Mouse (Mus musculus): Measurements from ENCODE around the gene Acaca. TPM values are rescaled to one million over a fixed set of nuclear protein-coding genes. Genes with fewer than 3 reads are reported as not detected.

The Acaca gene
- polyA plus RNA-seq, 1 experiment from 2014 or later: 25.5 TPM

- Histone ChIP-seq H3K27me3 (ENCODE audit: control insufficient read depth, insufficient read depth, low read length) (no peaks in the 10 kb centered on the region), H3K4me3 (ENCODE audit: low read depth, low read length) (no peak overlapping the region), H3K9me3 (ENCODE audit: control insufficient read depth, low read depth, low read length) (no peaks in the 10 kb centered on the region), H3K4me2 (replicated peaks; ENCODE audit: low read depth, low read length) (no peak overlapping the region), H3K27ac (ENCODE audit: low read length) (no peak overlapping the region), H3K4me1 (ENCODE audit: control insufficient read depth, insufficient read depth, low read length) (no peaks in the 10 kb centered on the region), H3K9ac (replicated peaks; ENCODE audit: low read depth, low read length) (no peak overlapping the region), H3K36me3 (ENCODE audit: control insufficient read depth, insufficient read depth, low read length) (no peaks in the 10 kb centered on the region)
- no peak for ATAC-seq (ENCODE audit: insufficient number of reproducible peaks, insufficient read depth, low FRiP score, low read depth)
- 70% methylated on average over 7 of the region's 7 CpGs for whole genome bisulfite sequencing
Observed at GRCm38 (mm10) chr11:84411642-84412018, 282.2 kb downstream of the Acaca start.

GRCm38 (mm10) chr11:84412201-84412934 lies 282.9 kb downstream of the Acaca start:
- Histone ChIP-seq H3K9me3 (ENCODE audit: control insufficient read depth, low read depth, low read length) (no peaks in the 10 kb centered on the region), H3K27ac (ENCODE audit: low read length) (no peak overlapping the region), H3K27me3 (ENCODE audit: control insufficient read depth, insufficient read depth, low read length) (no peaks in the 10 kb centered on the region), H3K4me3 (ENCODE audit: low read depth, low read length) (no peak overlapping the region), H3K36me3 (ENCODE audit: control insufficient read depth, insufficient read depth, low read length) (no peaks in the 10 kb centered on the region), H3K4me1 (ENCODE audit: control insufficient read depth, insufficient read depth, low read length) (no peaks in the 10 kb centered on the region), H3K9ac (replicated peaks; ENCODE audit: low read depth, low read length) (no peak overlapping the region), H3K4me2 (replicated peaks; ENCODE audit: low read depth, low read length) (no peak overlapping the region)
- 58% methylated on average over 12 of the region's 12 CpGs for WGBS
- ATAC-seq (ENCODE audit: insufficient number of reproducible peaks, insufficient read depth, low FRiP score, low read depth): no peak

GRCm38 (mm10) chr11:84413111-84413510 lies 283.6 kb downstream of the Acaca start:
- no peak overlapping the region for H3K4me2 ChIP-seq (replicated peaks; ENCODE audit: low read depth, low read length)
- H3K4me1 ChIP-seq (ENCODE audit: control insufficient read depth, insufficient read depth, low read length): no peaks in the 10 kb centered on the region
- no peak overlapping the region for H3K27ac ChIP-seq (ENCODE audit: low read length)
- 58% methylated on average over 6 of the region's 6 CpGs for WGBS
- H3K9ac ChIP-seq (replicated peaks; ENCODE audit: low read depth, low read length): no peak overlapping the region
- ATAC-seq (ENCODE audit: insufficient number of reproducible peaks, insufficient read depth, low FRiP score, low read depth): peak; percentile 28; the same call in 1 of the 2 replicates
- H3K27me3 ChIP-seq (ENCODE audit: control insufficient read depth, insufficient read depth, low read length): no peaks in the 10 kb centered on the region
- H3K36me3 ChIP-seq (ENCODE audit: control insufficient read depth, insufficient read depth, low read length): no peaks in the 10 kb centered on the region
- H3K4me3 ChIP-seq (ENCODE audit: low read depth, low read length): no peak overlapping the region
- H3K9me3 ChIP-seq (ENCODE audit: control insufficient read depth, low read depth, low read length): no peaks in the 10 kb centered on the region

DNA sequence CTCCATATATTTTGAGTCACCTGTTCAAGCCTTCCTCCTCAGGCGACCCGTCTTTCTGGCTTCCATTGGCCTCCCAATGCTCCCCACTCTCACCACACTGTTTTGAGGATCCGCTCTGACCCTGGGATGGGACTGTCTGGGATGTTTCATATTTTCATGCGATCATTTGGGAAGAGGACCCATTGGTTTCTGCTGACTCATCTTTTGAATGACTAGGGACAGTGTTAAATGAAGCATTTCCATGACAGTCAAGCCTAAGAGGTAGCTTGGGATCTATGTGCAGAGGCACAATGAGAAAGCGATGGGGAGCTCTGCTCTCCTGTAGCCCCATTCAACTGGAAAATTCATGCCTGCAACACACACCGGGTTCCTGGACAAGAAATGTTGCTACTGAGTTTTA lies 291.3 kb downstream of the Acaca start:
- Histone ChIP-seq H3K9me3 (ENCODE audit: control insufficient read depth, low read depth, low read length) (no peaks in the 10 kb centered on the region), H3K4me1 (ENCODE audit: control insufficient read depth, insufficient read depth, low read length) (peaks cover 5% of the 10 kb centered on the region; the same call in 1 of the 2 replicates), H3K4me2 (replicated peaks; ENCODE audit: low read depth, low read length) (no peak overlapping the region), H3K4me3 (ENCODE audit: low read depth, low read length) (no peak overlapping the region), H3K9ac (replicated peaks; ENCODE audit: low read depth, low read length) (no peak overlapping the region), H3K27me3 (ENCODE audit: control insufficient read depth, insufficient read depth, low read length) (no peaks in the 10 kb centered on the region), H3K36me3 (ENCODE audit: control insufficient read depth, insufficient read depth, low read length) (no peaks in the 10 kb centered on the region; the same call in 1 of the 2 replicates), H3K27ac (ENCODE audit: low read length) (no peak overlapping the region)
- WGBS: 90% methylated on average over 6 of the region's 6 CpGs
- no peak for ATAC-seq (ENCODE audit: insufficient number of reproducible peaks, insufficient read depth, low FRiP score, low read depth)

DNA sequence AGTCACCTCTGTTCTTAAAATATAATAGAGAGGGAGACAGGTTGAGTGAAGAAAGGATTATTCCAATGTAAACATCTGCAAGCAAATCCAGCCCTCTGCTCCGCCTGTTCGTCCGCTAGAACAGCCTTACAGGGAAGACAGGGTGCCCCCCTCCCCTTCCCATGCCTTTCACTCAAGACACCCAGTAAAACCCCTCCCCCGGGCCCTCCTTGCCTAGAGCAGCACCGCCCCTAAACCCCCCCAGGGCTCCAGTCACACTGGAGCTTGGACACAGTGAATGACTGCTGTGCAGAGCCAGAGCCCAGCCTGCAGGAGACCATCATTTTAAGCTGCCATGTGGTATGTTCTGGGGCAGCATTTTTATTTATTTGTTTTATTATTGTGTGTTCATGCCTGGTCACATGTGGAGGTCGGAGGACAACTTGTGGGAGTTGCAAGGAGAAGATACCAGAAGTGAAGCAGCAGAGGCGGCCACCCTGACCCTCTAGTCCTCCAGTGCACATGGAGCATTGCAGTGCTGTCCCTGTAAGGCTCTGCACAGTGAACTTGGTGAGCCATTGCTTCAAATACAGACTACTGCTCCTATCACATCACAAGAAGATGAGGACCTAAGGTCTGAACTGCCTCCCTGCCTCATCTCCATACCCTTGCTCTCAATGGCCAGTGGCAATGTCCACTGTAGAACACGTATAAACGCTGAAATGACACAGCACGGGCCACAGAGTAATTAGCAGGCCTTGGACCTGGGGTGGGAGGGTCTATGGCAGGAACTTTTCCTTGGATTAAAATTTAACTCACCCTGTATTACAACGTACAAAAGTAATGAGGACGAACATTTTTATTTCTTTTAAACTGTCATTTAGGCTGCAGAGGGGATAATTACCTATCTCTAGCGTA lies 296.5 kb downstream of the Acaca start:
- no peaks in the 10 kb centered on the region; the same call in none of the 2 replicates for H3K36me3 ChIP-seq (ENCODE audit: control insufficient read depth, insufficient read depth, low read length)
- no peak overlapping the region for H3K9ac ChIP-seq (replicated peaks; ENCODE audit: low read depth, low read length)
- no peak overlapping the region for H3K4me3 ChIP-seq (ENCODE audit: low read depth, low read length)
- peak; percentile 72; the same call in 1 of the 2 replicates for ATAC-seq (ENCODE audit: insufficient number of reproducible peaks, insufficient read depth, low FRiP score, low read depth)
- no peaks in the 10 kb centered on the region for H3K9me3 ChIP-seq (ENCODE audit: control insufficient read depth, low read depth, low read length)
- no peak overlapping the region for H3K4me2 ChIP-seq (replicated peaks; ENCODE audit: low read depth, low read length)
- H3K4me1 ChIP-seq (ENCODE audit: control insufficient read depth, insufficient read depth, low read length): peaks cover 11% of the 10 kb centered on the region
- H3K27ac ChIP-seq (ENCODE audit: low read length): no peak overlapping the region
- whole genome bisulfite sequencing: 51% methylated on average over 13 of the region's 13 CpGs
- no peaks in the 10 kb centered on the region for H3K27me3 ChIP-seq (ENCODE audit: control insufficient read depth, insufficient read depth, low read length)

DNA sequence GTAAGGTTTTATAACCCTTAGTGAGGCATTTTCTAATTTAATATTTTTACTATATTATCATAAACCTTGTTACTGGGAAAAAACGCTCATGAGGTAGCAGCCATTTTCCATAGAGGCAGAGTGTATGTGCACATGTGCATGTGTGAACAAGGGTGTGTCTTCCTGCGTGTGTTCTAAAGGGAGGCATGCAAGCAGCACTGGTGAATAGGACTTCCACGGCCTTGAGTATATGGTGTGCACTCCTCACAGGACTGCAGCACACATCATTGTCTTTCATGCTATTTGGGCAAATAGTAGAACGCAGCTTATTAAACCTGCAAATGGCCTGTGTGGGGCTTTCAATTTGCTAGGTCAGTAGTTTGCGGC lies 297.1 kb downstream of the Acaca start:
- WGBS: 90% methylated on average over 5 of the region's 5 CpGs
- ATAC-seq (ENCODE audit: insufficient number of reproducible peaks, insufficient read depth, low FRiP score, low read depth): no peak
- Histone ChIP-seq H3K9me3 (ENCODE audit: control insufficient read depth, low read depth, low read length) (no peaks in the 10 kb centered on the region), H3K36me3 (ENCODE audit: control insufficient read depth, insufficient read depth, low read length) (no peaks in the 10 kb centered on the region; the same call in none of the 2 replicates), H3K4me3 (ENCODE audit: low read depth, low read length) (no peak overlapping the region), H3K9ac (replicated peaks; ENCODE audit: low read depth, low read length) (no peak overlapping the region), H3K27ac (ENCODE audit: low read length) (no peak overlapping the region), H3K27me3 (ENCODE audit: control insufficient read depth, insufficient read depth, low read length) (no peaks in the 10 kb centered on the region), H3K4me2 (replicated peaks; ENCODE audit: low read depth, low read length) (no peak overlapping the region), H3K4me1 (ENCODE audit: control insufficient read depth, insufficient read depth, low read length) (peaks cover 11% of the 10 kb centered on the region)

- no peaks in the 10 kb centered on the region for H3K9me3 ChIP-seq (ENCODE audit: control insufficient read depth, low read depth, low read length)
- no peak overlapping the region for H3K9ac ChIP-seq (replicated peaks; ENCODE audit: low read depth, low read length)
- no peak overlapping the region for H3K4me2 ChIP-seq (replicated peaks; ENCODE audit: low read depth, low read length)
- WGBS: 61% methylated on average over 1 of the region's 1 CpGs
- no peak for ATAC-seq (ENCODE audit: insufficient number of reproducible peaks, insufficient read depth, low FRiP score, low read depth)
- no peak overlapping the region for H3K27ac ChIP-seq (ENCODE audit: low read length)
- no peaks in the 10 kb centered on the region for H3K27me3 ChIP-seq (ENCODE audit: control insufficient read depth, insufficient read depth, low read length)
- no peak overlapping the region for H3K4me3 ChIP-seq (ENCODE audit: low read depth, low read length)
- H3K4me1 ChIP-seq (ENCODE audit: control insufficient read depth, insufficient read depth, low read length): peaks cover 17% of the 10 kb centered on the region
- H3K36me3 ChIP-seq (ENCODE audit: control insufficient read depth, insufficient read depth, low read length): no peaks in the 10 kb centered on the region; the same call in 1 of the 2 replicates
Observed at GRCm38 (mm10) chr11:84429581-84429980, 300.1 kb downstream of the Acaca start.

DNA sequence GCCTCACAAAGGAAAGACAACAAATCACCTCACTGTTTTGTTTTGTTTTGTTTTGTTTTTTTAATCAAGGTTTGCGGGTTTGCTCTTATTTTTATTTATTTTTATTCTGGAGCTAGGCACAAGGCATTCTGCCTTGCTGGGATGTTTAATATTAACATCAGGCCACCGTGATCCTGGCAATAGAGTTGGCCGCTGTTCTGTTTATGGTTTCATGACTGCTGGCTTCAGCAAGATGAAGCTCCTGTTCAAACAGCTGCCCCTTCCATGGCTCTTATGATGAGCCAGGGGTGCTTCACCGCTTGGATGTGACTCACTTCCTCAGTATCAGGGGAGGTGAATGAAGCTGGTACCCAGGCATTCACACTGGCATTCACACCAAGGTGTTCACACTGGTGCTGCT lies 300.9 kb downstream of the Acaca start:
- Histone ChIP-seq H3K9ac (replicated peaks; ENCODE audit: low read depth, low read length) (no peak overlapping the region), H3K27me3 (ENCODE audit: control insufficient read depth, insufficient read depth, low read length) (no peaks in the 10 kb centered on the region), H3K4me3 (ENCODE audit: low read depth, low read length) (no peak overlapping the region), H3K9me3 (ENCODE audit: control insufficient read depth, low read depth, low read length) (no peaks in the 10 kb centered on the region), H3K4me2 (replicated peaks; ENCODE audit: low read depth, low read length) (no peak overlapping the region), H3K4me1 (ENCODE audit: control insufficient read depth, insufficient read depth, low read length) (peaks cover 14% of the 10 kb centered on the region), H3K36me3 (ENCODE audit: control insufficient read depth, insufficient read depth, low read length) (no peaks in the 10 kb centered on the region; the same call in 1 of the 2 replicates), H3K27ac (ENCODE audit: low read length) (no peak overlapping the region)
- WGBS: 54% methylated on average over 4 of the region's 4 CpGs
- ATAC-seq (ENCODE audit: insufficient number of reproducible peaks, insufficient read depth, low FRiP score, low read depth): no peak
